Mouse (Mus musculus) C2C12 (cell line): ENCODE data around the gene Slit1.

Experiments
- CEBPB ChIP-seq: IDR thresholded peaks from one replicate; pipeline ENCODE4 v1.6.1; 2011; ENCODE audit warnings: low read depth, mild to moderate bottlenecking, control low read depth, moderate library complexity
- CTCF ChIP-seq: IDR thresholded peaks from one replicate; pipeline ENCODE4 v1.5.1; 2011; ENCODE audit not compliant: control insufficient read depth, insufficient read depth, insufficient read length
- FOSL1 ChIP-seq: IDR thresholded peaks from one replicate; pipeline ENCODE4 v1.8.0; 2011; ENCODE audit warnings: mild to moderate bottlenecking, low read length; ENCODE audit not compliant: poor library complexity, insufficient read depth, severe bottlenecking
- MAX ChIP-seq: IDR thresholded peaks from one replicate; pipeline ENCODE4 v1.6.1; 2011; ENCODE audit warnings: mild to moderate bottlenecking, control low read depth
- MYOD1 ChIP-seq: IDR thresholded peaks from one replicate; pipeline ENCODE4 v1.6.1; 2011; ENCODE audit warnings: low read depth; ENCODE audit not compliant: control insufficient read depth, insufficient read length
- MYOG ChIP-seq: IDR thresholded peaks from one replicate; pipeline ENCODE4 v1.6.1; 2011; ENCODE audit not compliant: control insufficient read depth, insufficient read length; ENCODE audit errors: extremely low read depth
- USF1 ChIP-seq: IDR thresholded peaks from one replicate; pipeline ENCODE4 v1.6.1; 2011; ENCODE audit warnings: low read depth, mild to moderate bottlenecking, control low read depth, moderate library complexity

GRCm38 (mm10) chr19:41660294-41660998 lies 83.0 kb downstream of the Slit1 start:
- no peak for TF ChIP-seq CTCF
- TF ChIP-seq USF1, result no peak
- no peak for TF ChIP-seq MAX
- TF ChIP-seq MYOG, result no peak
- no peak for TF ChIP-seq MYOD1
- no peak for TF ChIP-seq FOSL1
- no peak for TF ChIP-seq CEBPB
